Mouse (Mus musculus) liver, embryonic 12.5 days (tissue): Measurements from ENCODE around the gene Immp2l. TPM values are rescaled to one million over a fixed set of nuclear protein-coding genes. Genes with fewer than 3 reads are reported as not detected.

ENCODE experiments used
- ATAC-seq: fragments of 200-750 bp; cut with Nextera tagmentation; 2 replicates; pipeline ENCODE4 v1.8.0; 2017; ENCODE audit warnings: moderate number of reproducible peaks, mild to moderate bottlenecking, moderate library complexity
- H3K27ac ChIP-seq: fragments of 300-500 bp; sonication (generic); 2 replicates; pipeline ENCODE4 v1.5.1; 2016; ENCODE audit warnings: mild to moderate bottlenecking
- H3K27me3 ChIP-seq: fragments of 300-500 bp; sonication (generic); replicated peaks from 2 replicates; pipeline ENCODE4 v1.6.1; 2016; ENCODE audit warnings: mild to moderate bottlenecking, moderate library complexity
- H3K36me3 ChIP-seq: fragments of 300-500 bp; sonication (generic); 2 replicates; pipeline ENCODE4 v1.6.1; 2016; ENCODE audit warnings: mild to moderate bottlenecking, moderate library complexity
- H3K4me1 ChIP-seq: fragments of 300-500 bp; sonication (generic); 2 replicates; pipeline ENCODE4 v1.6.1; 2016
- H3K4me2 ChIP-seq: fragments of 300-500 bp; sonication (generic); 2 replicates; pipeline ENCODE4 v1.6.1; 2016; ENCODE audit warnings: mild to moderate bottlenecking, moderate library complexity
- H3K4me3 ChIP-seq: fragments of 300-500 bp; sonication (generic); 2 replicates; pipeline ENCODE4 v1.5.1; 2016; ENCODE audit warnings: mild to moderate bottlenecking, moderate library complexity
- H3K9ac ChIP-seq: fragments of 300-500 bp; sonication (generic); 2 replicates; pipeline ENCODE4 v1.6.1; 2016; ENCODE audit warnings: mild to moderate bottlenecking, moderate library complexity
- H3K9me3 ChIP-seq: fragments of 300-500 bp; sonication (generic); replicated peaks from 2 replicates; pipeline ENCODE4 v1.6.1; 2016; ENCODE audit warnings: mild to moderate bottlenecking, moderate library complexity
- WGBS: fragments of 180-500 bp; shearing (Covaris S2); methylation state at CpG from one replicate; pipeline ENCODE4 v1.1.7; 2016; ENCODE audit not compliant: insufficient replicate concordance; 5-methylcytosine and 5-hydroxymethylcytosine counted together
- polyA plus RNA-seq: library from polyadenylated mRNA; unstranded; fragments of >200 nt; fragmentation: Nextera tagmentation; extraction: Ambion mirVana; gene quantifications from 2 replicates; pipeline ENCODE4 v1.2.1, GENCODE M21; 2016

The Immp2l gene
- polyA plus RNA-seq, 1 experiment from 2014 or later: 11.6 TPM

DNA sequence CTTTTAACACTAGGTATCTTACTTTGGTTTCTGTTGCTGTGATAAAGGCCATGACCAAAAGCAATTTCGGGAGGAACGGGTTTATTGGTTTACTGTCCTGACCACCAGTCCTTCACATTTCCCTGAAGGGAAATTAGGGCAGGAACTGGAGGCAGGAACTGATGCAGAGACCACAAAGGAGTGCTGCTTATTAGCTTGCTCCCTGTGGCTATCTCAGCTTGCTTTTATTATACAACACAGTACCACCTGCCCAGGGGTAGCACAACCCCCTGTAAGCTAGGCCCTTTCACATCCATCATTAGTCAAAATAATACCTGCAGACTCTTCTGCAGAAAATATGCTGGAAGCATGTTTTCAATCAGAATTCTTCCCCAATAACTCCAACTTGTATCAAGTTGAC, 844.4 kb downstream of the Immp2l start:
- WGBS: 77% methylated on average over 2 of the region's 2 CpGs
- H3K4me2 ChIP-seq: no peak overlapping the region
- no peaks in the 10 kb centered on the region for H3K36me3 ChIP-seq
- no peak overlapping the region for H3K4me3 ChIP-seq
- no peak for ATAC-seq
- no peak overlapping the region for H3K9ac ChIP-seq
- H3K4me1 ChIP-seq: no peaks in the 10 kb centered on the region
- H3K27me3 ChIP-seq: no peaks in the 10 kb centered on the region
- H3K9me3 ChIP-seq: no peaks in the 10 kb centered on the region; the same call in 1 of the 2 replicates
- no peak overlapping the region for H3K27ac ChIP-seq

- Histone ChIP-seq H3K27me3 (no peaks in the 10 kb centered on the region), H3K4me3 (no peak overlapping the region), H3K9me3 (no peaks in the 10 kb centered on the region), H3K9ac (no peak overlapping the region), H3K4me2 (no peak overlapping the region), H3K36me3 (no peaks in the 10 kb centered on the region), H3K4me1 (no peaks in the 10 kb centered on the region), H3K27ac (no peak overlapping the region)
- 45% methylated on average over 2 of the region's 2 CpGs for WGBS
- ATAC-seq: no peak
These were observed 850.1 kb downstream of the Immp2l start for GRCm38 (mm10) chr12:41874015-41874414.

DNA sequence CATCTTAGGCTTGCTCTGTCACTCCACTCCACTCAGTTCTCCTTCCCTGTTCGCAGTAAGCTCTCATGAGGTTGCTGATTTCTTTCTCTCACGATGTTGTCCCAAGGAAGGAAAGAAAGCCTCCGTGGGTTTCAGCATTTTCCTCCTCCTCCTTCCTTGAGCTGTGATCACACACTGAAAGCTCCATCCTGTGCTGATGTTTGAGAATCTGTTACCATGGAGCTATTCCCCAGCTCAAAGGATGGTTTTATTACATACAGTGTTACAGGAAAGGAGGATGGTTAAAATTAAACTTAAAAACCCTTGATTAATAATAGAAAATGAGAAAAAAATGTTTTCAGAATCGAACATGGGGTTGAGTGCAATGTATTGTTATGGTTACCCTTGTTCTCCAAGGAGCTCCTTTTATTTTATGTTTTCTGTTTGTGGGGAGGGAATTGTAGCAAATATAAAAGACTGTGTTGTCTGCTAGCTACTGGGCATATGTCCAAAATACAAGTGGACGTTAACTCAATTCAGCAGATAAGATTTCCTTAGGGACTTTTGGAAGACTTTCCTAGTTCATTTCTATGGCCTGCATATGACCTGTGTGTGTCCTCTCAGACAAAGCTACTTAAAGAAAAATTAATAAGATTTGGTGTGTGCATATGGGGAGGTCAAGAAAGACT, 853.5 kb downstream of the Immp2l start:
- Histone ChIP-seq H3K27me3 (no peaks in the 10 kb centered on the region), H3K4me3 (no peak overlapping the region), H3K27ac (no peak overlapping the region), H3K9me3 (no peaks in the 10 kb centered on the region), H3K4me2 (no peak overlapping the region), H3K4me1 (peaks cover 6% of the 10 kb centered on the region; the same call in 1 of the 2 replicates), H3K36me3 (no peaks in the 10 kb centered on the region), H3K9ac (no peak overlapping the region)
- WGBS: 58% methylated on average over 5 of the region's 5 CpGs
- ATAC-seq: no peak

- no peak for ATAC-seq
- 25% methylated on average over 3 of the region's 3 CpGs for WGBS
- Histone ChIP-seq H3K4me2 (no peak overlapping the region), H3K36me3 (no peaks in the 10 kb centered on the region), H3K27ac (no peak overlapping the region), H3K9me3 (no peaks in the 10 kb centered on the region), H3K27me3 (no peaks in the 10 kb centered on the region), H3K4me1 (peaks cover 6% of the 10 kb centered on the region; the same call in 1 of the 2 replicates), H3K4me3 (no peak overlapping the region), H3K9ac (no peak overlapping the region)
These were observed 854.6 kb downstream of the Immp2l start for GRCm38 (mm10) chr12:41878493-41878892.

DNA sequence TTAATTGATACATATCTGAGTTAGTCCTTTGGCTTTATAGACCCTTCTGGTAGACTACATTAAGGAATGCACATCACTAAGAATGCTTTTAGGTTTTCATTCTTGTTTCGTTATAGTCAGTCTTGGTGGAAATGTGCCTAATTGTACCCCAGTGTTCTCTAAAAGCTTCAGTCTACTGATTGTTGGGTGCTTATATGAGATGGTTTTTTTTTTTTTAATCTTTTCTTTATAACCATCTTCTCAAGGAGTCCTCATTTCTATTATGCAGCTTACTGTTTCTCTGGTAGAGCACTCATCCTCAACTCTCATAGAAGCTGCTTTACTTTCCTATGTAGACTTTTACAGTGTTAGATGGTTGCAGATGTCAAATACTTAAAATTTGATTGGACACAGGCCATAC, 855.1 kb downstream of the Immp2l start:
- H3K27me3 ChIP-seq: no peaks in the 10 kb centered on the region
- H3K9me3 ChIP-seq: no peaks in the 10 kb centered on the region
- H3K4me1 ChIP-seq: peaks cover 6% of the 10 kb centered on the region; the same call in 1 of the 2 replicates
- no peak overlapping the region for H3K4me3 ChIP-seq
- H3K9ac ChIP-seq: no peak overlapping the region
- ATAC-seq: no peak
- 79% methylated on average over 1 of the region's 1 CpGs for WGBS
- H3K27ac ChIP-seq: no peak overlapping the region
- no peak overlapping the region for H3K4me2 ChIP-seq
- no peaks in the 10 kb centered on the region for H3K36me3 ChIP-seq

DNA sequence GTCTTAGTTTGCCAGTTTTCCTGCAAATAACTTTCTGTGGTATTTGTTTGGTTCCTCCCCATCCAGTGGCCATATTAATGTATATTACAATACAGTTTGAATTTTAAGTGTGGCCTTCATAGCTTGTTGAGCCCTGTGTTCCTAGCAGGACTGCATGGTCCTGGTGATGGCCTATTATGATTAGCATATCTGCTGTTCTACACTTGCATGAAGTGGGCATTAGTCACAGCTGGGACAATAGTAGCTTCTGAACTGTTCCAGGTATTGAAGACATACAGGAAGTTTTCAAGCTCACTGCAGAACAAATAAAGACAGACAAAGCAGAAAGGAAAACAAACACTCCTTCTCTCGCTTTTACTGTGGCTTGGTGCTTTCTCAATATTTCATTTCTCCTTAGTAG, 855.5 kb downstream of the Immp2l start:
- Histone ChIP-seq H3K4me3 (no peak overlapping the region), H3K27ac (no peak overlapping the region), H3K36me3 (no peaks in the 10 kb centered on the region), H3K9ac (no peak overlapping the region), H3K27me3 (no peaks in the 10 kb centered on the region), H3K4me1 (peaks cover 6% of the 10 kb centered on the region; the same call in 1 of the 2 replicates), H3K9me3 (no peaks in the 10 kb centered on the region), H3K4me2 (no peak overlapping the region)
- 64% methylated on average over 1 of the region's 1 CpGs for WGBS
- no peak for ATAC-seq

GRCm38 (mm10) chr12:41880833-41881232, 856.9 kb downstream of the Immp2l start:
- Histone ChIP-seq H3K27ac (no peak overlapping the region), H3K9ac (no peak overlapping the region), H3K4me1 (peaks cover 6% of the 10 kb centered on the region; the same call in 1 of the 2 replicates), H3K36me3 (no peaks in the 10 kb centered on the region), H3K9me3 (no peaks in the 10 kb centered on the region), H3K4me3 (no peak overlapping the region), H3K4me2 (no peak overlapping the region), H3K27me3 (no peaks in the 10 kb centered on the region)
- no peak for ATAC-seq
- 46% methylated on average over 3 of the region's 3 CpGs for WGBS

DNA sequence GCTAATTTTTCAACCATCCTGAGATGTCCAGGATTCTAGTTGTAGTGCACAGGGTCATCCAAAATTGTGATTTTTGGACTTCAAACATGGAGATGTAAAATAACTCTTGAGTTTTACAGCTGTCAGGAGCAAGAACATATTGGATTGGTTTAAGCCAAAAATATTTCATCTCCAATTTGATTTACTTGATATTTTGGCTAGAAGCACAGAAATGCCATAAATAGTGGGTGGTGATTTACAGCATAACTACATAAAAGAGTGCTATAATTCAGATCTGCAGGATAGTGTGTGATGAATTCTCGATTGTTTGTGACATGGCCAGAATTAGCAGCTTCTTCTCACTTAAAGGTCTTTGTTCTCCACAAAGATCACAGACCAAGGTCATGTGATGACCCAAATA, 884.1 kb downstream of the Immp2l start:
- no peak overlapping the region for H3K4me2 ChIP-seq
- H3K9ac ChIP-seq: no peak overlapping the region
- H3K36me3 ChIP-seq: no peaks in the 10 kb centered on the region
- H3K27ac ChIP-seq: no peak overlapping the region
- H3K4me1 ChIP-seq: no peaks in the 10 kb centered on the region
- H3K4me3 ChIP-seq: no peak overlapping the region
- no peak for ATAC-seq
- H3K27me3 ChIP-seq: no peaks in the 10 kb centered on the region
- 53% methylated on average over 1 of the region's 1 CpGs for WGBS
- H3K9me3 ChIP-seq: no peaks in the 10 kb centered on the region

- Histone ChIP-seq H3K9me3 (no peaks in the 10 kb centered on the region), H3K4me2 (no peak overlapping the region), H3K36me3 (no peaks in the 10 kb centered on the region), H3K27me3 (no peaks in the 10 kb centered on the region), H3K4me1 (no peaks in the 10 kb centered on the region), H3K27ac (no peak overlapping the region), H3K4me3 (no peak overlapping the region), H3K9ac (no peak overlapping the region)
- no peak for ATAC-seq
- 63% methylated on average over 3 of the region's 3 CpGs for WGBS
These were observed 887.7 kb downstream of the Immp2l start for GRCm38 (mm10) chr12:41911626-41912025.

DNA sequence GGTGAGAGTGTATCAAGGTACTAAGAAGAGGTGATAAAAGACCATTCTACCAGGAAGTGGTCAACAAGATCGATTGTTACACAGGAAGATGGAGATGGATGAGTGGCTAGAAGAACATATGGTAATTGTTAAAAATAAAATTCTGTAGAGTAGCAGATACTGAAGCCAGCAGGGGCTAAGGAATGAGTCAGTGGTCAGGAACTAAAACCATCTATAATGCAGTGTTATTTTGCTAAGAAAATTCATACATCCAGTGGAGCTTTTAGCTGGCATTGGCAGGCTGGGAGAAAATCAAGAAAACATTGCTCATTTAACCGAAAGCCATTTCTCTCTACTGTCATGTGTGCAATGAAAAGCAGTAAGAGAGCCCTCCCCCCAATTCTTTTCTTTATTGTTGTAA, 913.9 kb downstream of the Immp2l start:
- H3K9ac ChIP-seq: no peak overlapping the region
- ATAC-seq: no peak

DNA sequence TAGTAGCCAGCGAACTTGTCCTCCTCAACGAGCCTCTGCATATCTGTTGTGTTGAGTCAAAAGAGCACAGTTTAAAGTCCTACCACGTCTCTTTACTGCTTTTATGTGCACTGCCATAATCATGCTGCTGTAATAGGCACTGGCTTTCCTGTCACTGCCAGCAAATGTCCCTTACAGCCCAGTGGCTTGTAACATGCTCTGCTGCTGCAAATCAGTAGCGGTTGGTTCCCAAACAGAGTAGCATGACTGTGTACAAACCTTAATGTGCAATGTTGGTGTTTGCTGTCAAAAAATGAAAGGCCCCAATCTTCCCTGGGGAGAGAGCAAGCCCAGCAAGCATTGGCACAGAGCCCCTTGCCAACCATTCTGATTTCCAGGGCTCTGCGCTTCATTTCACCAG, 918.0 kb downstream of the Immp2l start:
- no peak overlapping the region for H3K9ac ChIP-seq
- no peaks in the 10 kb centered on the region for H3K9me3 ChIP-seq
- no peaks in the 10 kb centered on the region for H3K4me1 ChIP-seq
- ATAC-seq: no peak
- WGBS: 69% methylated on average over 5 of the region's 5 CpGs
- H3K36me3 ChIP-seq: no peaks in the 10 kb centered on the region
- no peak overlapping the region for H3K27ac ChIP-seq
- no peaks in the 10 kb centered on the region for H3K27me3 ChIP-seq
- no peak overlapping the region for H3K4me2 ChIP-seq
- no peak overlapping the region for H3K4me3 ChIP-seq

More for the DNA sequence above, 913.9 kb downstream of the Immp2l start:
- WGBS: 52% methylated on average over 2 of the region's 2 CpGs
- Histone ChIP-seq H3K27ac (no peak overlapping the region), H3K36me3 (no peaks in the 10 kb centered on the region), H3K4me3 (no peak overlapping the region), H3K4me1 (no peaks in the 10 kb centered on the region), H3K4me2 (no peak overlapping the region), H3K9me3 (no peaks in the 10 kb centered on the region), H3K27me3 (no peaks in the 10 kb centered on the region)

DNA sequence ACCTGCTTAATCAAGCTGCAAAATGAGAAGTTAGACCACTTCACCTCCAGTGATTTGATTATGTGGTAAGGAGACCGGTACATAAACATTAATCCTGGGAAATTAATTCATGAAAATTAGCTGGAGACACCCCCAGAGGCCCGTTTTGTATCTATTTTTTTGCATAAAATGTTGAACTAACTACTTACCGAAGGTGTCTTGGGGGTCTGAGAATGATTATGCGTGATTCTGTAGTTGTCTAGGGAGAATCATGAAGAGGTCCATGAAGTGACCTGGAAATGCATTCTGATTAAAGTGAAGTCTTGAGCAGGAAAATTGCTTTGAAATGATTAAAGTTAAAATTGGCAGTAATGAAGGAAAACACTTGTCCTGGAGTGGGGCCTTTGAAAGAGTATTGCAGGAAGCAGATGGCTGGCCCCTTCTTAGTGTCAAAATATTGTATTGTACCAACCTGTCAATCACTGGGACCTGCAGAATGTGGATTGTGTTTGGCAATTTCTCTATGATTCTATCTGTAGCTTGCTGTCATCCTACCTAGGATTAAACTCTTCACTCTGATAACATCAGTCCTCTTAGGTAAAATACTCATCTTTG, 920.3 kb downstream of the Immp2l start:
- Histone ChIP-seq H3K27ac (no peak overlapping the region), H3K36me3 (no peaks in the 10 kb centered on the region), H3K9me3 (no peaks in the 10 kb centered on the region), H3K4me1 (no peaks in the 10 kb centered on the region), H3K4me3 (no peak overlapping the region), H3K27me3 (no peaks in the 10 kb centered on the region), H3K9ac (no peak overlapping the region), H3K4me2 (no peak overlapping the region)
- ATAC-seq: no peak
- WGBS: 64% methylated on average over 4 of the region's 4 CpGs

DNA sequence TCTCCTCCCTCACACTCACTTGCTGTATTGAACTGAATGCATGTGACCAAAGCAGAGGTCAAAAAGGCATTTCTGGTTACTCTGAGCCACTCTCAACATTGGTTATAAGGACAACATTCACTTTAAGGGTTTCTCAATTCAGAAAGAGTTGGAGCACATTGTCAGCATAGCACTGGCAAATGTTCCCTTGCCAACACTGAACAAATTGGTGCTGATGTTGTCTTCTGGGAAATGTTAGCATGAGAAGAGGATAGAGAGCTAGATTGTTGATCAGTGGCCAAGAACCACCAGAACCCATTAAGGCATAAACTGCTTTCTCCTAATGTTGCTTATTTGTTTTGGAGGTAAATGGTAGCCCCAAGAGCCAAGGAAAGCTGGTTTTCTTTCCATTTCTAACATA, 922.6 kb downstream of the Immp2l start:
- Histone ChIP-seq H3K4me2 (no peak overlapping the region), H3K27me3 (no peaks in the 10 kb centered on the region), H3K4me3 (no peak overlapping the region), H3K27ac (no peak overlapping the region), H3K36me3 (no peaks in the 10 kb centered on the region), H3K4me1 (no peaks in the 10 kb centered on the region), H3K9ac (no peak overlapping the region), H3K9me3 (no peaks in the 10 kb centered on the region)
- ATAC-seq: no peak
